Mouse (Mus musculus) C2C12 (cell line): ENCODE measurements around the gene Nfe2l3. TPM values are rescaled to one million over a fixed set of nuclear protein-coding genes. Genes with fewer than 3 reads are reported as not detected.

ENCODE experiments used
- H3K27me3 ChIP-seq: one replicate; pipeline ENCODE4 v1.6.1; 2011; ENCODE audit not compliant: control insufficient read depth, insufficient read depth, insufficient read length
- H3K36me3 ChIP-seq: one replicate; pipeline ENCODE4 v1.6.1; 2011; ENCODE audit not compliant: control insufficient read depth, insufficient read depth
- H3K4me3 ChIP-seq: one replicate; pipeline ENCODE4 v1.5.1; 2011; ENCODE audit warnings: mild to moderate bottlenecking, control low read depth; ENCODE audit not compliant: poor library complexity, insufficient read depth, severe bottlenecking
- H3K79me2 ChIP-seq: one replicate; pipeline ENCODE4 v1.6.1; 2011; ENCODE audit not compliant: control insufficient read depth, insufficient read depth
- H3K79me3 ChIP-seq: one replicate; pipeline ENCODE4 v1.6.1; 2011; ENCODE audit warnings: low read depth, control low read depth
- H3ac ChIP-seq: one replicate; pipeline ENCODE3; 2011; ENCODE audit warnings: low read depth; ENCODE audit not compliant: control insufficient read depth, insufficient read length
- CEBPB ChIP-seq: IDR thresholded peaks from one replicate; pipeline ENCODE4 v1.6.1; 2011; ENCODE audit warnings: low read depth, mild to moderate bottlenecking, control low read depth, moderate library complexity
- CTCF ChIP-seq: IDR thresholded peaks from one replicate; pipeline ENCODE4 v1.5.1; 2011; ENCODE audit not compliant: control insufficient read depth, insufficient read depth, insufficient read length
- FOSL1 ChIP-seq: IDR thresholded peaks from one replicate; pipeline ENCODE4 v1.8.0; 2011; ENCODE audit warnings: mild to moderate bottlenecking, low read length; ENCODE audit not compliant: poor library complexity, insufficient read depth, severe bottlenecking
- MAX ChIP-seq: IDR thresholded peaks from one replicate; pipeline ENCODE4 v1.6.1; 2011; ENCODE audit warnings: mild to moderate bottlenecking, control low read depth
- MYOD1 ChIP-seq: IDR thresholded peaks from one replicate; pipeline ENCODE4 v1.6.1; 2011; ENCODE audit warnings: low read depth; ENCODE audit not compliant: control insufficient read depth, insufficient read length
- MYOG ChIP-seq: IDR thresholded peaks from one replicate; pipeline ENCODE4 v1.6.1; 2011; ENCODE audit not compliant: control insufficient read depth, insufficient read length; ENCODE audit errors: extremely low read depth
- USF1 ChIP-seq: IDR thresholded peaks from one replicate; pipeline ENCODE4 v1.6.1; 2011; ENCODE audit warnings: low read depth, mild to moderate bottlenecking, control low read depth, moderate library complexity
- polyA plus RNA-seq: library from polyadenylated mRNA; unstranded; fragments of >200 nt; fragmentation: generic; extraction: Trizol; gene quantifications from one replicate; pipeline ENCODE4 v1.2.1, GENCODE M21; 2012; ENCODE audit warnings: missing spikeins

Nfe2l3 gene
- polyA plus RNA-seq, 1 experiment: 0.19 TPM

GRCm38 (mm10) chr6:51423466-51424122 lies 8.9 kb upstream of the Nfe2l3 start:
- Histone ChIP-seq H3K36me3 (no peaks in the 10 kb centered on the region), H3K79me3 (no peaks in the 10 kb centered on the region), H3K79me2 (no peaks in the 10 kb centered on the region), H3K4me3 (no peak overlapping the region), H3K27me3 (peaks cover 2% of the 10 kb centered on the region), H3ac (no peak overlapping the region)
- TF ChIP-seq USF1 (no peak), MYOG (no peak), FOSL1 (no peak), CEBPB (no peak), MAX (no peak), CTCF (no peak), MYOD1 (no peak)

GRCm38 (mm10) chr6:51424537-51424936 lies 7.9 kb upstream of the Nfe2l3 start:
- TF ChIP-seq FOSL1 (no peak), MYOD1 (no peak), MAX (no peak), MYOG (no peak), CTCF (no peak), CEBPB (no peak), USF1 (no peak)
- no peaks in the 10 kb centered on the region for H3K36me3 ChIP-seq
- no peaks in the 10 kb centered on the region for H3K79me3 ChIP-seq

GRCm38 (mm10) chr6:51434270-51434669 lies 1.8 kb downstream of the Nfe2l3 start:
- Histone ChIP-seq H3K4me3 (no peak overlapping the region), H3K36me3 (no peaks in the 10 kb centered on the region), H3K79me3 (no peaks in the 10 kb centered on the region), H3K79me2 (no peaks in the 10 kb centered on the region), H3K27me3 (peaks cover 15% of the 10 kb centered on the region), H3ac (no peak overlapping the region)
- TF ChIP-seq MYOG (no peak), CEBPB (no peak), CTCF (no peak)

More at GRCm38 (mm10) chr6:51424537-51424936, 7.9 kb upstream of the Nfe2l3 start:
- H3K27me3 ChIP-seq: no peaks in the 10 kb centered on the region
- no peak overlapping the region for H3ac ChIP-seq
- H3K4me3 ChIP-seq: no peak overlapping the region
- H3K79me2 ChIP-seq: no peaks in the 10 kb centered on the region

- TF ChIP-seq MYOG (no peak), MYOD1 (no peak), MAX (no peak), CEBPB (no peak), CTCF (no peak), FOSL1 (no peak), USF1 (no peak)
- Histone ChIP-seq H3K27me3 (peaks cover 12% of the 10 kb centered on the region), H3K79me2 (no peaks in the 10 kb centered on the region), H3ac (no peak overlapping the region), H3K4me3 (no peak overlapping the region), H3K36me3 (no peaks in the 10 kb centered on the region), H3K79me3 (no peaks in the 10 kb centered on the region)
Observed at GRCm38 (mm10) chr6:51437665-51438064, 5.2 kb downstream of the Nfe2l3 start.

GRCm38 (mm10) chr6:51438826-51439330 lies 6.4 kb downstream of the Nfe2l3 start:
- Histone ChIP-seq H3K4me3 (no peak overlapping the region), H3K79me3 (no peaks in the 10 kb centered on the region)
- TF ChIP-seq MAX: no peak
- no peak for TF ChIP-seq CEBPB
- TF ChIP-seq FOSL1: no peak
- no peak for TF ChIP-seq MYOD1
- no peak for TF ChIP-seq USF1
- no peak for TF ChIP-seq MYOG

GRCm38 (mm10) chr6:51442191-51442835 lies 9.8 kb downstream of the Nfe2l3 start:
- H3ac ChIP-seq: no peak overlapping the region
- H3K27me3 ChIP-seq: no peaks in the 10 kb centered on the region
- H3K36me3 ChIP-seq: no peaks in the 10 kb centered on the region
- no peaks in the 10 kb centered on the region for H3K79me2 ChIP-seq
- H3K79me3 ChIP-seq: no peaks in the 10 kb centered on the region
- TF ChIP-seq FOSL1: no peak
- no peak for TF ChIP-seq MYOG
- no peak for TF ChIP-seq MYOD1
- no peak for TF ChIP-seq CEBPB
- no peak for TF ChIP-seq USF1
- no peak for TF ChIP-seq MAX
- TF ChIP-seq CTCF: no peak
- H3K4me3 ChIP-seq: no peak overlapping the region

More at GRCm38 (mm10) chr6:51438826-51439330, 6.4 kb downstream of the Nfe2l3 start:
- H3ac ChIP-seq: no peak overlapping the region
- peaks cover under 1% of the 10 kb centered on the region for H3K27me3 ChIP-seq
- no peaks in the 10 kb centered on the region for H3K36me3 ChIP-seq
- H3K79me2 ChIP-seq: no peaks in the 10 kb centered on the region
